Mouse (Mus musculus) midbrain, postnatal 0 days (tissue): ENCODE measurements around the gene Phf19. TPM values are rescaled to one million over a fixed set of nuclear protein-coding genes. Genes with fewer than 3 reads are reported as not detected.

Experiments
- ATAC-seq: fragments of 200-750 bp; cut with Nextera tagmentation; 2 replicates; pipeline ENCODE4 v1.8.0; 2017; ENCODE audit warnings: moderate number of reproducible peaks, mild to moderate bottlenecking, moderate TSS enrichment, moderate library complexity; ENCODE audit not compliant: low FRiP score
- DNase-seq: peaks from one replicate; pipeline ENCODE4 v3.0.0-alpha.2; 2015; ENCODE audit warnings: low spot score
- H3K27ac ChIP-seq: fragments of 300-500 bp; sonication (generic); 2 replicates; pipeline ENCODE4 v1.5.1; 2014; ENCODE audit warnings: low read depth, mild to moderate bottlenecking, low read length, mixed read lengths
- H3K27me3 ChIP-seq: fragments of 300-500 bp; sonication (generic); 2 replicates; pipeline ENCODE4 v1.6.1; 2014; ENCODE audit warnings: low read length, control low read depth, mixed read lengths; ENCODE audit not compliant: insufficient read depth
- H3K36me3 ChIP-seq: fragments of 300-500 bp; sonication (generic); 2 replicates; pipeline ENCODE4 v1.6.1; 2014; ENCODE audit warnings: low read length, control low read depth, mixed read lengths; ENCODE audit not compliant: insufficient read depth
- H3K4me1 ChIP-seq: fragments of 300-500 bp; sonication (generic); 2 replicates; pipeline ENCODE4 v1.6.1; 2014; ENCODE audit warnings: mild to moderate bottlenecking, control low read depth, antibody characterized with exemption, low read length, mixed read lengths; ENCODE audit not compliant: insufficient read depth
- H3K4me2 ChIP-seq: fragments of 300-500 bp; sonication (generic); 2 replicates; pipeline ENCODE4 v1.6.1; 2014; ENCODE audit warnings: low read depth, mild to moderate bottlenecking, low read length, mixed read lengths; ENCODE audit not compliant: poor library complexity, severe bottlenecking
- H3K4me3 ChIP-seq: fragments of 300-500 bp; sonication (generic); 2 replicates; pipeline ENCODE4 v1.5.1; 2014; ENCODE audit warnings: low read depth, mild to moderate bottlenecking, low read length, moderate library complexity
- H3K9ac ChIP-seq: fragments of 300-500 bp; sonication (generic); replicated peaks from 2 replicates; pipeline ENCODE4 v1.6.1; 2014; ENCODE audit warnings: mild to moderate bottlenecking, low read length, moderate library complexity, mixed read lengths; ENCODE audit not compliant: poor library complexity, severe bottlenecking
- H3K9me3 ChIP-seq: fragments of 300-500 bp; sonication (generic); 2 replicates; pipeline ENCODE4 v1.6.1; 2016; ENCODE audit warnings: low read length, control low read depth
- CTCF ChIP-seq: IDR thresholded peaks from 2 replicates; pipeline ENCODE4 v1.5.1; 2016; ENCODE audit warnings: antibody characterized with exemption, mild to moderate bottlenecking
- WGBS: fragments of 180-500 bp; shearing (Covaris S2); extraction: QIAGEN DNeasy Blood & Tissue Kit; methylation state at CpG from one replicate; pipeline ENCODE4 v1.1.7; 2014; 5-methylcytosine and 5-hydroxymethylcytosine counted together
- polyA plus RNA-seq: library from polyadenylated mRNA; unstranded; fragments of >200 nt; fragmentation: Nextera tagmentation; extraction: Ambion mirVana; gene quantifications from 2 replicates; pipeline ENCODE4 v1.2.1, GENCODE M21; 2015
- total RNA-seq: library from RNA; depleted of rRNA; stranded (reverse); fragments of >200 nt; gene quantifications from 2 replicates; pipeline ENCODE4 v1.2.3, GENCODE M21; 2014

Phf19 gene
- total and polyA plus RNA-seq, 2 experiments from 2014 or later = 1.3 to 2.1 TPM

- Histone ChIP-seq H3K4me2 (no peak overlapping the region), H3K27ac (no peak overlapping the region), H3K36me3 (no peaks in the 10 kb centered on the region), H3K9ac (no peak overlapping the region), H3K4me3 (no peak overlapping the region), H3K27me3 (no peaks in the 10 kb centered on the region), H3K4me1 (peaks cover 5% of the 10 kb centered on the region; the same call in 1 of the 2 replicates), H3K9me3 (no peaks in the 10 kb centered on the region)
- 89% methylated on average over 11 of the region's 11 CpGs for WGBS
- DNase-seq = no peak
- no peak for TF ChIP-seq CTCF
- ATAC-seq = no peak
Measured at GRCm38 (mm10) chr2:34899682-34900081, 14.1 kb downstream of the Phf19 start.

DNA sequence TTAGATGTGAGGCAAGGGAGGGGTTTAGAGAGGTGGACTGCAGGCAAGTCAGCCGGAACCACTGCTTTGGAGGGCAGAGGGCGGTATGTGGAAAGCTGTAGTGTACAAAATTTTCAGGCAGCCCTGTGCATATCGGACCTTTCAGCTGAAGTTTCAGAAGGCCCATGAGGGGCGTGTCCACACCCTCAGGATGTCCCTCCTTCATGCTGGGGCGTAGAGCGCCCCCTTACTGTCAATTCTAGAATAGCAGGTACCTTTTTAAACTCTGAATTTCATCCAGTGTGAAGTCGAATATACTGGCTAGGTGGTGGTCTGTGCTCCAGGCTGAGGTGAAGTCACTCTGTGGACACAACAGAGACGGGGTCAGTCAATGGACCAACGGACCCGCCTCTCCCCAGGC is 16.0 kb downstream of the Phf19 start:
- H3K4me2 ChIP-seq = no peak overlapping the region
- no peaks in the 10 kb centered on the region for H3K27me3 ChIP-seq
- ATAC-seq = no peak
- no peak overlapping the region for H3K9ac ChIP-seq
- no peaks in the 10 kb centered on the region for H3K9me3 ChIP-seq
- 23% methylated on average over 10 of the region's 10 CpGs for WGBS
- H3K27ac ChIP-seq = no peak overlapping the region
- peak; percentile 15 for DNase-seq
- no peak overlapping the region for H3K4me3 ChIP-seq
- no peaks in the 10 kb centered on the region for H3K4me1 ChIP-seq
- no peaks in the 10 kb centered on the region for H3K36me3 ChIP-seq
- peak; percentile 52 for TF ChIP-seq CTCF

DNA sequence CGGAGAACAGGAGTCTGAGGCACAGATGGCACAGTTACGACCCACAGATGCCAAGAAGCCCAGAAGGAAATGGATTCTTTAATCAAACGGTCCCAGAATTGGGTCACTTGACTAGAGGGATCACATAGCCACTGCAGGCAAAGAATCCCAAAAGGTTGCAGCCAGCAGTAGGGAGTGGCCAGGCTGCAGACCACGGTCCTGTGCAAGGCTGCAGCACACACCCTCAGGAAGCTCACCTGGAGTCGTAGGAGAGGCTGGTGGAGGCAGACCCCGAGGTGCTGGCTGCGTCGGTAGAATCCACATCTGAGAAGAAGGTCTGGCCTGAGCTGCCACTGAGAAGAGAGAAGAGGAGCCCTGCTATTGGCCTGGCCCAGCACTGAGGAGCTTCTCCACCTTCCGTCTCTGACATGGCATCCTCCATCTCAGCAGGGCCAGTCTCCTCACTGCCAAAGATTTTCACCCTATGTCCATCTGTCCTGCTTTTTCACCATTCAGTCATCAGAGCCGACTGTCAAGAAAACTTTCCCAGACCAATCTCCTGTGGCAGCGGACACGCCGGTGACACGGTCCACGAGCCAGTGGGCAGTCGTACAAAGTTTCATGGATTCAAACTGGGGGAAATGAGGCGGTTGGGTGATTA is 16.9 kb downstream of the Phf19 start:
- no peaks in the 10 kb centered on the region for H3K36me3 ChIP-seq
- no peak overlapping the region for H3K4me3 ChIP-seq
- no peak overlapping the region for H3K9ac ChIP-seq

GRCm38 (mm10) chr2:34895503-34896113 is 18.2 kb downstream of the Phf19 start:
- 80% methylated on average over 19 of the region's 19 CpGs for WGBS
- Histone ChIP-seq H3K27me3 (no peaks in the 10 kb centered on the region), H3K4me3 (no peak overlapping the region)

More for the DNA sequence above, 16.9 kb downstream of the Phf19 start:
- no peaks in the 10 kb centered on the region for H3K9me3 ChIP-seq
- no peak overlapping the region for H3K4me2 ChIP-seq
- no peak for TF ChIP-seq CTCF
- H3K4me1 ChIP-seq = no peaks in the 10 kb centered on the region
- WGBS = 87% methylated on average over 17 of the region's 17 CpGs
- no peaks in the 10 kb centered on the region for H3K27me3 ChIP-seq
- DNase-seq = no peak
- no peak for ATAC-seq
- no peak overlapping the region for H3K27ac ChIP-seq

GRCm38 (mm10) chr2:34893950-34894349 is 19.9 kb downstream of the Phf19 start:
- Histone ChIP-seq H3K27ac (no peak overlapping the region), H3K27me3 (no peaks in the 10 kb centered on the region), H3K4me3 (no peak overlapping the region), H3K9me3 (no peaks in the 10 kb centered on the region), H3K4me1 (no peaks in the 10 kb centered on the region), H3K36me3 (no peaks in the 10 kb centered on the region), H3K4me2 (no peak overlapping the region), H3K9ac (no peak overlapping the region)
- no peak for TF ChIP-seq CTCF
- 74% methylated on average over 5 of the region's 5 CpGs for WGBS
- DNase-seq = no peak
- no peak for ATAC-seq

More at GRCm38 (mm10) chr2:34895503-34896113, 18.2 kb downstream of the Phf19 start:
- Histone ChIP-seq H3K4me2 (no peak overlapping the region), H3K27ac (no peak overlapping the region), H3K36me3 (no peaks in the 10 kb centered on the region), H3K9me3 (no peaks in the 10 kb centered on the region), H3K9ac (no peak overlapping the region), H3K4me1 (no peaks in the 10 kb centered on the region)
- DNase-seq = no peak
- ATAC-seq = no peak
- no peak for TF ChIP-seq CTCF

DNA sequence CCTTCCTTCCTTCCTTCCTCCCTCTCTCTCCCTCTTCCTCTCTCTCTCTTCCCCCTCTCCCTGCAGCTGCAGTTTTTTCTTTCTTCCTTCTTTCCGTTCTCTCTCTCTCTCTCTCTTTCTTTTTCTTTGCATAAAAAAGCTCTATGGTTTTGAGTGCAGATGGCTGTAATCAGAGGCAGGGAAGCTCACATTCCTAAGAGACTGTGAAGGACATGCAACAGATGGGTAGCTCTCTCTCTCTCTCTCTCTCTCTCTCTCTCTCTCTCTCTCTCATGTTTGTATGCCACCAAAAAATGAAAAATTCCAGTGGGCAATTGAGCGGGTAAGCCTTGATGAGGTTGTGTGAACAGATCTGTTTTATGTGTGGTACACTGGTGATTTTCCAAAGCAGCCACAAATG is 29.6 kb downstream of the Phf19 start:
- H3K4me3 ChIP-seq = no peak overlapping the region
- no peak overlapping the region for H3K9ac ChIP-seq
- ATAC-seq (no peak), DNase-seq (no peak)
- no peak overlapping the region for H3K27ac ChIP-seq
- no peak overlapping the region for H3K4me2 ChIP-seq
- no peaks in the 10 kb centered on the region for H3K36me3 ChIP-seq
- H3K27me3 ChIP-seq = no peaks in the 10 kb centered on the region
- TF ChIP-seq CTCF = no peak
- 85% methylated on average over 1 of the region's 2 CpGs for WGBS
- no peaks in the 10 kb centered on the region for H3K4me1 ChIP-seq
- no peaks in the 10 kb centered on the region for H3K9me3 ChIP-seq
